Mouse (Mus musculus) T-helper 17 cell (primary cell): ENCODE results near the gene Fnip2.

Experiments used
- in situ Hi-C, 2 experiments: fragments of 300-600 bp; cut with MboI, MseI; formaldehyde crosslinking; loops; 1 replicate in 1 of 2; 2 replicates in 1 of 2; pipeline ENCODE4 v1.15.1; 2025; ENCODE audit warnings: high pct_unique_total_duplicates in 2 of 2

Fnip2 gene

DNA sequence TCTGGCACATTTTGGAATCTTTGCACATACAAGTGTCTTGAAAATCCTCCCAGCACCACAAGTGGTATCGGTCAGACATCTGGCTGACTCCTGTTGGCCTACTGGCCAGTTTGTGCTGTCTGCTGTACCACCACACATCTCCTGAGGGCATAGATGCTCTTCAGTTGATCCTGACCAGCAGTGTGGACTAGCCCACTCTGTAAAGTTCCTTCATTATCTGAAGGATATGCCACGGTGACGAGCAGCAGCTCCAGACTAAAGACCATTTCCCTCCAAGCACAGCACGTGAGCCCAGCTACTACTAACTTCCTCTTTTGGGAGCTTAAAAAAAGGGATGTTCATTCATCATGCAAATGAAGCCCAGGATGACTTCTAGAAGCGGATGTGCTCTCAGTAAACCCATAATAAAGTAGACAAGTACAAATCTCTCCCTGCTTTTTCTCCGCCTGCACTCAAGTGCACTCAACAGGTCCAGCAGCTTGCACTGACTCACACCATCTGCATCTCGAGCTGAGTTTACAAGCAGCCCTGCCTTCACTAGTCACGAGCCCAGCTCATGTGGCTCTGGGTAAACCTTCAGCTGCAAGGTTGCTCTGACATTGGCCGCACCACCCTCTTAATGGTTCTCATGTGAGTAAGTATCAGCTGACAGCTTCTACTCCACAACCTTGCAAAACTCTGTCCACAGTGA, 35.9 kb downstream of the Fnip2 start:
- in situ Hi-C loops, result no loop called here

DNA sequence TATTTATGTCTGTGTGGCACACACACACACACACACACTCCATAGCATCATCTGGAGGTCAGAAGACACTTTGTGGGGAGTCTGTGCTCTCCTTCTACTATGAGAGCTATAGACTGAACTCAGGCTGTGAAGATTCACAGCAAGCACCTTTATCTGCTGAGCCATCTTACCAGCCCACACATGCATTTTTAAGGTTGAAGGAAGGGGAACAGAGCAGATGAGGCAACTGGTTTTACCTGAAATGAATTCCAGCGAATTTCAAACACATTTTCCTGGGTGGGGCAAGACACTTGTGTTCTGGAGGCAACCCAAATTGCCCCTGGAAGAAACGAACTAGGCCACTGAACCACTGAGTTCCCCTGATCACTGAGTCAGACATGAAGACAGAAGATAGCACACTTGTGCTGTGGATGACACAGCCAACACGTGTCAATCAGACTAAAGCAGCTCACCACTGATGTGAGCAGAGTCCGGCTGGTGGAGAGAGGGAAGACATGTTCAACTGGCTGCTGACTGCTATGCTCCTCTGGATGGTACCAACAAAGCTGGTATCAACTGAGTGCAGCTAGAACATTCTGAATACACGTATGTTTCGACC, 38.0 kb downstream of the Fnip2 start:
- in situ Hi-C loops, result no loop called here

DNA sequence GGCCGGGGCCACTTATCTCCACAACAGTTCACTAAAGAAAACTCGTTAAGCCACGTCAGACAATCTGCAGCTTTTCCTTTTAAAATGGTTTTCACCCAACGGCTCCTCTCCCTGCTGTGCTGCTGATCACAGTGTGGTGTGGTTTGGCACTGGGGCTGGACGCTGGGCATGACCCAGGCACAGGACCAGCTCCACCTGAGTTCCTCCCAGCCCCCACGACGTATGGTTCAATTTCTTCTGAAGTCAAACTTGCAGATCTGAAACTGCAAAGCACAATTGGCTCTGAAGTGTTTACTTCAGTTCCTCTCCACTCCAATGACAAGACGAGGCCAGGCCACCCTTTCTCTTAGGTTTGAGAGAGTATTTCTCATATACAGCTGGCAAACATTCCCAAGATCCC, 39.1 kb downstream of the Fnip2 start:
- in situ Hi-C loops, result no loop called here

DNA sequence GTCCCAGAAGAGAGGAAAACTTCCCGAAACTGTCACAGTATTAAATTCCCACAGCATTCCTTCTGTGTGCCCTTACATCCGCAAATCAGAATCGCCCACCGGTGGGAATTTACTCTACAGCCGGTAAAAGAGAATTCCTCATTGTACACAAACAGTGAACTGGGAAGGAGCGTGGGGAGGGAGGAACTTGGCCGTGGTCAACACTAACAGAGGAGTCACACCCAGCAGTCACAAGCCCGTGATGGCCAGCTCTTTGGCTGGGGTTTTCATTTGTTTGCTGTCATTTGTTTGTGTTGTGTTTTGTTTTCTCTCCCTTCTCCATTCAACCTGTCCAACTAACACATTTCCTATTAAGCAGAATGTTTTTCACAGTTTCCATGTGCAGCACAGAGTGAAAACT, 39.7 kb downstream of the Fnip2 start:
- in situ Hi-C loops, result no loop called here

DNA sequence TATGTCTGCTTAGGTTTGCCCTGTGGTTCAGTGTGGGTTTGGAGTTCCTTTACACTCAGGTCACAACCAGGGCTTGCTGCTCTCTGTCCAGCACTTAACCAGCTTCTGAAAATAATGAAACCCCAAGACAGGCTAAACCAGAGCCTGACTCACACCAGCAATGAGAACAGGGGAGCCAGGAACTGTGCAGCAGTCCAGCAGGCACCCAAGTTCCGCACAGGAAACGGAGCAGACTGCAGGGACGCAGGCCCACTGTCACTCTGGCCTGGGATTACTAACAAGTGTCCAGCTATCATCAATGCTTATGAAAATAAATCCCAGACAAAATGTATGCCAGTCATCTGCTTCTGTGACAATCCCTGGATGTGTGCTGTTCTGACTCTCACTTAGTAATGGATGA, 40.1 kb downstream of the Fnip2 start:
- in situ Hi-C loops, result no loop called here

DNA sequence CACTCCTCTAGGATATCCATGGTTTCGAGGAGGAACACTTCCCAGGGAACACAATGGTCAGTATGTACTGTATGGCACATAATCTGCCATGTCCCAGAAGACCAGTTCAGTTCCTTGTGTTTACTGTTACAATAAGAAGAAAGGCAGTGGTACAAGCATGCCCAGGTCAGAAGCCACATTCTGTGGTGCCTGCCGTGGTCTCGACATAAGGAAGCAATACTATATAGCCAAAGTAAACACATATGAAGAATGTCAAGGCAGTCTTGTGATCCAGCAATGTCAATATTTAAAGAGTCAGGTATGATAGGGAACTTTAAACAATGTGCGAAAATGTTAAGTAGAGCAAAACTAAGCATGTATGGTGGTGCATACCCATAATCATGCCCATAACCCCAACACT, 44.2 kb downstream of the Fnip2 start:
- in situ Hi-C loops, result no loop called here

DNA sequence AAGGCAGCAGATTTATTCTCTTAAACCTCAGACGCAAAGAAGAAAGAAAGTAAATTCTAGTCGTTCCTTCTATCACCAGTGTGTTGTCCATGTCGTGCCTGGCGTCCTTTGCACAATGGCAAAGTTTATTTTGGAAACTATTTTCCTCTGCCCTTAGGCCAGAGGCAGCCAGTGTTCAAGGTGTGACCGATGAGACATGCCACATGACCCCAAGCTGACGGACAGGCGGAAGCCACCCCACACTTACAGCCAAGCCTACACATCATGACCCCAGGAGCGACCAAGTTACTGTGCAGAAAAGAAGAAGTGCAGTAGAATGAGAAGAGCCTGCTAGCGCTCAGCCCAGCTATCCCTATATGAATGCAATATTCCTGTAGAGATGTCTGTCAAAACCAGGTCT, 47.7 kb downstream of the Fnip2 start:
- in situ Hi-C loops, result no loop called here

DNA sequence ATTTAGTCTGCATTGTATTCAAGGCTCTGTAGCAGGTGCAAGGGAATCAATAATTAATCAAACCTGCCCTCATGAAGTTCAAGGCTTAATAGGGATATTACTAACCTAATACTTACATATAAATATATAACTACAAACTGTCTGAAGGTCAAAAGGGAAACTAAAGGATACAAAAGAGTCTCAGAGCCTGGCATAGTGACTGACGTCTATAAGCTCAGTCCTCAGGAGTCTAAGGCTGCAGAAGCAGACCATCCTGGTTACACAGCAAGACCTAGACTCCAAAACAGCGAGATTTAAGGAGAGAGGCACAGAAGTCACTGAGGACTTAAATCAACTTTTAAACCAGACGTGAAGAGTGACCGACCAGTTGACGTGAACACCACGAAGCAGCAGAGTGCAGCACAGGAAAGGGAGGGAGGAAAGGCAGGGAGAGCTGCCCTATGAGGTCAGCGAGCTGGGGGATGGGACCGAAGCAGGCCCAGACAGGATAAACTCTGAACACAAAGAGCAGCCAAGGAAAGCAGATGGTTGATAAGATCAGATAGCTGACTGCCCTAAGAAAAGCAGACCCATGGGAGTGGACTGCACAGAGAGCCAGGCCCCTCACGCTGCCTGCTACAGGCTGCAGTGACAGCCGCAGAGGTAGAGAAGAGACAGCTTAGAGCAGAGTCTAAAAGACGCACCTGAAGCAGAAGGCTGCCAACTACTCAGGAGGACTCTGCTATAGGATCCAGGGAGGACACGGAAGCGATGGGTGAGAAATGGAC, 48.7 kb downstream of the Fnip2 start:
- in situ Hi-C loops, result no loop called here

DNA sequence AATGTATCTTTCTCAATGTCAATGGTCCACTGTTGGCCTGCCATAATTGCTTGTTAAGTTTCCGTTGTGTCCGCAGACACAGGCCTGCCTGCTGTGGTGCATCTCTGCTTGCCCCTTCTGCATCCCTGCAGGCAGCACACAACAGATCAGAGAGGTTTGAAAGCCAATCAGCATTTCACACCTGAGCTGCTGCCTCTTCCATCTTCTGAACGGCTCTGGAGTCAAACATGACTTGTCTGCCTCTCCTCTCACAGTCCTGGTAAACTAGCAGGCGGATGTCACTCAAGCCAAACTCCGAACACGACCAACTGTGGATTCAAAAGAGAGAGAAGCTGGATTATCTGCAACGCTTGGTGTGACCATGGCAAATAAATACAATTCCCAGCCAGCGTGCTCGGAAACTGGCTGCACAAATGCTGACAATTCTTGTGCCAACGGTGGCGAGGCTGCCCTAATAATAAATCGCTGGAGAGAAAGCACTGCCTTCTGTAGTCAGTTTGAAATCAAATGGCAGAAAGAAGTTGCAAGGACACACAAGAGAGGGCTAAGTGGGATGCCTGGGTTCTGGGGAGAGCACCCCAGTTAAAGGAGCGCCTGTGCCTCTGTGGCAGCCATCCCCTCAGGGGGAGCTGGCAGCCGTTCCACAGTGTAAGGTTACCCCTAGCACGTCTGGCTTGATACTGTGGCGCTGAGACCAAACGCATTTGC, 49.6 kb downstream of the Fnip2 start:
- in situ Hi-C loops, result no loop called here

DNA sequence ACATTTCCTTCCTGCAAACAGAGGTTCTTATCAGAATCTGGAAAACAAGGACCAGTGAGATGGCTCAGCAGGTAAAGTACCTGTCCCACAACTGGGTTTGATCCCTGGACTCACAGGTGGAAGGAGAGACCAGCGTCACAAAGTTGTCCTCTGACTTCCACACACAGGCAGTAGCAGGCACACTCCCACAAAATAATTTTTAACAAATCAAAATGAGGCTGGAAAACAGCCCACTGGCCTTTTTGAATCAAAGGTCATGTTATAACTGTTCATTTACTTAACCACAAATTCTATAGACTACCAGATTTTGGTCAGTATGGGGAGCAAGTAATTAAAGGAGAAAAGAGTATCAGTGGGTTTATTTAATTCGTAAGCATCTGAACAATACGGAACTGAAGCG, 50.6 kb downstream of the Fnip2 start:
- in situ Hi-C loops, result no loop called here

DNA sequence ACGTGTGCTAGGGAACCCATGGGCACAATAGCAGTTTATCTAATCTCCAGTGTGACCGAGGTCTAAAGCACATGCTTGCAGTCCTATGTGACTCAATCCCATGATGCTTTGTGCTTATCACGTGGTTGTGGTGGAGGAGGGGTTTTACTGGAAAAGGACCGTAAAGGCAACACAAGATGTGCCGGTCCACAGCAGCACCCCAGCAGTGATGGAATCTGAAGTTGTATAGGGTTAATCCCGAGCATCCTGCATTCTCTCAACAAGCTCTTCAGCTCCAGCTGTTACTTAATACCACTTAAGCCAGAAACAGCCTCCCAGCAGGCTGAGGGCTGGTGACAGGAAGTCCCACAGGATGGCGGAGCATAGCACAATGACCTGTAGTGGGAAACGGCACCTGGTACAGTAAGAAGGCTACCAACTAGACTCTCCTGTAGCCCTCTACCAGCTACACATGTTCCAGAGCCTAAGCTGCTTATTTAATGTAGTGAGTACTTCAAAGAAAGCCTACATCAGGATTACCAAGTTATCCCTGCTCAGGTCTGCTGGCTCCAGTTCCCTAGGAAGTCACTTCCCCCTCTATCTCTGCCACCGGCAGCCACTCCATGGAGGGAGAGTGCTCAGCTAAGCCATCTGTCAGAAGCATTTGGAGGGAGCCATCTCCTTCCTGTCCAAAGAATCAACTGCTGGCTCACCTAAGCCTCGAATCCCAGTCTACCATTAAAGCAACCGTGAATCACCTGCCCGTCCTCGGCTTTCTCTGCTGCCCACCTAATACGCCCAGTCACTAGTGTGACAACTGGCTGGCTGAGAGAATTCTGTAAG, 51.3 kb downstream of the Fnip2 start:
- in situ Hi-C loops, result no loop called here

DNA sequence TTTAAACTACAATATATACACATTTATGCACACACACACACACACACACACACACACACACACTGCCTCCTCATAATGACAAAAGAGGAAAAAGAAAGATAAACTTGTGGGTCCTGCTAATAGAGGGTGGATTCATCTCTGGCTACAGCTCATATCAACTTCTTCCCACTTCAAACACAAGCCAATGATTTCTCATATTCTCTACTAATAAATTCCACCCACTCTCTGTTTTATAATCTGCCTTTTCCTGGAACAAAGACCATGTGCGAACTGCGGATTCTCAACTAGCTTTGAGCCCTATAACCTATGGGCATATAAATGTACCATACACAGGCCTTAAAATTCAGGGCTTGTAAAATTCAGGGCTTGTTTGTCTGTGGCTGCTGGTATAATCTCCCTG, 53.3 kb downstream of the Fnip2 start:
- in situ Hi-C loops, result no loop called here

DNA sequence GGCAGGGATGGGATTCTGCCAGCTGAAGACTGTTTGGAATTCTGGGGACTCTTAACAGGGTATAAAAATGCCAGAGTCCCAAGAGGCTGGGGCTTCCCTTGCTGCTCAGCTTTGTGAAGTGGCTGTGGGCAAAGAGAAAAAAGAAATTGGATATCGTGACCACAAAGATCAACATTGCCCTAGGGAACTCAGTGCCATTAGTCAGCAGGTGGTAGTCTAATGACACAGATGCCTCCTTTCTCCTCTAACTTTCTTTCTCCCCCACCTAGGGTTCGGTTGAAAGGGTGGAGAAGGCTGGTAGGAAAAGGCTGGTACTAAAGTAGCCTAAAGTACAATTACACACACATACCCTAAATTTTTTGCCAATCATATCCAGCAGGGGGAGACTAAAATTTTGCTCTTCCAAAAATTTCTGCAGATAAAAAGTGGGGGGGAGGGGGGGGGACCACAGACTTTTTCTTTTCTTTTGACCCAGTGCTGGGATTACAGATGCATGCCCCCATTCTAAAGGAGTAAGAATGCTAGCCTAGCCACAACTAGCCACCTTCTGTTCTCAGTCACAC, 66.3 kb downstream of the Fnip2 start:
- in situ Hi-C loops, result no loop called here

DNA sequence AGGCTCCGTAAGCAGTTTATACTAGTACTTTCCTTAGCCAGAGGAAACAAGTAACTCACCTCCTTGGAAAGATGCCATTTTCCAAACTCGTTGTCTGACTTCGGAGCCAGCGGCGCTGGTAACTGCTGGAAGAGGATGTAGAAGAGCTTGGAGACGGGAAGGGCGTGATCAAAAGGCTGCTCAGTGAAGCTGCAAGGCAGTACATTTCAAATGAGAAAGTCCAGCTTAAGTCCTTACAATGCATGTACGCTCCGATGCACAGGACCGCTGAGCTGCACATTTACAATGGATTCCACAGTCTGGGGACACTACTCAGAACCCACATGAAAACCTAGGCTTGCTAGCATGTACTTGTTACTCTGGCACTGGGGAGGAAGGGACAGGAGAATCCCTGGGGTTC, 67.3 kb downstream of the Fnip2 start:
- in situ Hi-C loops, result no loop called here

DNA sequence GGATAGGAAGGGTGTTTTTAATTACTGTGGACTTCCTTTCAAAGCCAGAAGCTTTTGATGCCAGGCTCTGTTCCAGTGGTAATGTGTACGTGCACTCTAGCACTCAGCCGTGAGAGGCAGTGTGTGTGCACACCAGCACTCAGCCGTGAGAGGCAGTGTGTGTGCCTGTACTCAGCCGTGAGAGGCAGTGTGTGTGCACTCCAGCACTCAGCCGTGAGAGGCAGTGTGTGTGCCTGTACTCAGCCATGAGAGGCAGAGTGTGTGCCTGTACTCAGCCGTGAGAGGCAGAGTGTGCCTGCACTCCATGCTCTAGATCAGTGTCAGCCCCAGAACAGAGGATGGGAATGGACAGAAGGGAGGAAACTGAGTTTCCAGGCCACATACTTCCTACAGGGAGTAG, 70.9 kb downstream of the Fnip2 start:
- in situ Hi-C loops, result loop anchor here (5.0 kb wide), 1 partner anchor 86 kb away; no protein-coding TSS in a partner anchor

DNA sequence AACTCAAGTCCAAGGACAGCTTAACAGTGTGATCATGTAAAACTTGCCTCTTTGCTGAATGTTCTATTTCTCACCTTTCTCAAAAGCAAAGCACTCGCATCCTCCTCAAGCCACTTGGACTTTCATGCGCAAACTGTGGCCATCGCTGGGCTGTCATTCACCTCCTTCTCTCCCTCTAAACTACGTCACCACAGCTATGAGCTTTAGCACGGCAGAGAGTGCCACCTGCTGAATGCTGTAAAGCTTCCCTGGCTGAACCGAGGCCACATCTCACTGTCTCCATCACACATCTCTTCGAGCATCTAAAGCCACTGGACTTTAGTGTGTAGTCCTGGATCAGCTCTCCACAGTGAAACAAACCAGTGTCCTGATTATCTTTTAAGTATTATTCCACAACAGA, 72.4 kb downstream of the Fnip2 start:
- in situ Hi-C loops, result loop anchor here (5.0 kb wide), 1 partner anchor 87 kb away; no protein-coding TSS in a partner anchor

DNA sequence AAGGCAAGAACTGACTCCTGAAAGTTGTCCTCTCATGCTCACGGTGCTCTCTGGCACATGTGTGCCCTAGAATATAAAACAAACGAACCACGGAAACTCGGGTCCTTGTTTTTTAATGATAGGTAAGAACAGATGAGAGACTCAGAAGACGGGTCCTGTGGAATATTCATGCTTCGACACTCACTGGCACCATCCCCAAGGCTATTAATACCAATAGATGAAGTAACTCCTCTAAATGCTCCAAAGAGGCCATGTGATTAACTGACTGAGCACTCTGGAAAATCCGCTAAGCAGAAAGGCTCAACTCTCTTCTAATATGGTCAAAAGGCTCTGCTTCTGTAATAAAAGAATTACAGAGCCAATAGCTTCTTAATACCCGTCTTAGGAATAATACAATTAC, 73.6 kb downstream of the Fnip2 start:
- in situ Hi-C loops, result no loop called here

DNA sequence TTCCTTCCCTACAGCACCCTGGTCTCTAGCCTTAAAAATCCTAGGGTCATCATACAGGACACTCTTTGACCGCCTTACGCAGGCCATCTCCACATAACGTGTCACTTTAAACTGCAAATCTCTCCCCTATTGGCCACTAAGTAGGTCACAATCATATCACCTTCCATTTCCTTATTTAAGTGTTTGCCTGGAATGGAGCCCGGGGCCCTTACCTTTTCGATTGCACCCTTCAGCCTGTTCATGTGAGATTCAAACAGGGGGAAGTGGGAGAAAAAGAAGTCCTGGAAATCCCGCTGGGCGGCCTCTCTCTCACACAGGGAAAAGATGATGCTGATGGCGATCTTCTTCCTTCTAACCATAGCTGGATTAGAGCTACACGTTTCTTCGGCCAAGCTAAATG, 74.5 kb downstream of the Fnip2 start:
- in situ Hi-C loops, result no loop called here

DNA sequence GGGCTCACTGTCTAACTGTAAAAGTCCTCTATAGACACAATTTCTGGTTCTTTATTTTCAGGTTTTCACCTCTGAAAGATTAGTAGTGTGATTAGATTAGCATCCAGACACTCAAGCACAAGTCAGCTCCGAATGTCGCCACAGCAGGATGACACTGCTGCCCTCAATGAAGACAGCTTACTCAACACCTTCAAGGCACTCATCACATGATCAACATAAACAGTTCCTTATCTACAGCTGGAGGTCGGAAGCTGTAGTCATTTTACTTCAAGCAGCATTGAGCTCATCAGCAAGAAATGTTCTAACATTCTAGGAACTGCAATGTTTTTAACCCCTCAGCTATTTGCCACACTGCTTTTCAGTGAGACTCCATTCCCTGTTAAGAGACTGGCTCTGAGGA, 76.0 kb downstream of the Fnip2 start:
- in situ Hi-C loops, result no loop called here

DNA sequence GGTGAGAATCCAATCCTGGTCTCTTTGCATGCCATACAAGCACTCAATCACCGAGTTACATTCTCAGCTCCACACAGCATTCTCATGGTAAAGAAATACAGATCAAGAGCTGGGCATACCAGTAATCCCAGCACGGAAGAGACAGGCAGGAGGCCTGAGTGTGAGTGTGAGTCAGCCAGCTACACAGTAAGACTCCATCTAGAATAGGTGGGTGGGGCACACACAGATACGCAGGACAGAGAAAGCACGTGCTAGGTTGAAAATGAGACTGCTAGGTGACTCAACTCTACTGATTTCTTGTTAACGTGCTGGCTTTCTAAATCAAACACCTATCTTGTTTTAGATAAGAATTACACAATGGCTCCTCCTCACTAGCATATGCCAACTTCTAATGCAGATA, 77.5 kb downstream of the Fnip2 start:
- in situ Hi-C loops, result no loop called here

DNA sequence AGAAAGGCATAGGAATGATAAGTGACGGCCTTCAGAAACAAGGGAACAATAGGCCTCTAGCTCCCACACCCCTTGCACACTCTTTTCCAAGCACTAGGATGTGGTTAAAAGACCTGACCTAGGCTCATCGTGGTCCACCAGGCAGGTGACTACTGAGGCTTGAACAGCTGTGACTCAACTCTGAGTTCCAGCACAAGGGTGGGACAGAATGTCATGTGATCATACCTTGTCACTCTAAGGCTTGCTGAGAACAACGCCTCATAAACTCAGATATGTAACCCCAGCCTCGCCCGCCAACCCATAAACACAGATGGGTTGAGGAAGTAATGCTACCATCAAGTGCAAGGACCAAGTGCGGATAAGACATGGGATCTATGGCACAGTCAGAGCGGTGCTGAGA, 79.6 kb downstream of the Fnip2 start:
- in situ Hi-C loops, result no loop called here
